Mouse (Mus musculus) heart, embryonic 14.5 days (tissue): ENCODE measurements at regions not wholly inside any gene's neighbourhood (a gene's known extent, or its start where the extent isn't known, plus 50 kb on each side); places are given as distances from the start of the nearest gene placed in this dataset.

Experiments
- ATAC-seq: fragments of 200-750 bp; cut with Nextera tagmentation; 2 replicates; pipeline ENCODE4 v1.8.0; 2017; ENCODE audit warnings: low read depth, moderate TSS enrichment; ENCODE audit not compliant: insufficient number of reproducible peaks, insufficient read depth, low FRiP score
- H3K27ac ChIP-seq, 2 experiments: fragments of 200-500 bp in 1 of 2; fragments of 300-500 bp in 1 of 2; sonication (generic) in 1 of 2; replicated peaks in 1 of 2; 2 replicates each; pipeline ENCODE4 v1.5.1; 2012 to 2014; ENCODE audit warnings: low read depth in 2 of 2, low read length in 2 of 2, control low read depth in 1 of 2, mild to moderate bottlenecking in 1 of 2, mixed read lengths in 1 of 2; ENCODE audit not compliant: control insufficient read depth in 1 of 2, insufficient read depth in 1 of 2
- H3K27me3 ChIP-seq: fragments of 300-500 bp; sonication (generic); 2 replicates; pipeline ENCODE4 v1.6.1; 2014; ENCODE audit warnings: mild to moderate bottlenecking, low read length, control low read depth; ENCODE audit not compliant: control insufficient read depth, insufficient read depth
- H3K36me3 ChIP-seq: fragments of 300-500 bp; sonication (generic); 2 replicates; pipeline ENCODE4 v1.6.1; 2014; ENCODE audit warnings: mild to moderate bottlenecking, control low read depth, low read length, mixed read lengths; ENCODE audit not compliant: control insufficient read depth, insufficient read depth
- H3K4me1 ChIP-seq, 2 experiments: fragments of 200-500 bp in 1 of 2; fragments of 300-500 bp in 1 of 2; sonication (generic) in 1 of 2; 2 replicates each; pipeline ENCODE4 v1.6.1; 2012 to 2014; ENCODE audit warnings: low read length in 2 of 2, control low read depth in 1 of 2, mixed read lengths in 1 of 2; ENCODE audit not compliant: control insufficient read depth in 2 of 2, insufficient read depth in 2 of 2
- H3K4me2 ChIP-seq: fragments of 300-500 bp; sonication (generic); 2 replicates; pipeline ENCODE4 v1.6.1; 2014; ENCODE audit warnings: mild to moderate bottlenecking, low read length
- H3K4me3 ChIP-seq, 2 experiments: fragments of 200-500 bp in 1 of 2; fragments of 300-500 bp in 1 of 2; sonication (generic) in 1 of 2; 2 replicates each; pipeline ENCODE4 v1.5.1; 2012 to 2014; ENCODE audit warnings: low read length in 2 of 2, mild to moderate bottlenecking in 2 of 2, control low read depth in 1 of 2, low read depth in 1 of 2, moderate library complexity in 1 of 2; ENCODE audit not compliant: control insufficient read depth in 1 of 2, insufficient read depth in 1 of 2
- H3K9ac ChIP-seq: fragments of 300-500 bp; sonication (generic); 2 replicates; pipeline ENCODE4 v1.6.1; 2014; ENCODE audit warnings: mild to moderate bottlenecking, low read length
- H3K9me3 ChIP-seq: fragments of 300-500 bp; sonication (generic); 2 replicates; pipeline ENCODE4 v1.6.1; 2016; ENCODE audit warnings: low read length, control low read depth; ENCODE audit not compliant: control insufficient read depth
- WGBS: fragments of 180-500 bp; shearing (Covaris S2); extraction: QIAGEN DNeasy Blood & Tissue Kit; methylation state at CpG from one replicate; pipeline ENCODE4 v1.1.7; 2014; 5-methylcytosine and 5-hydroxymethylcytosine counted together

- 92% methylated on average over 4 of the region's 4 CpGs for WGBS
- no peak overlapping the region for H3K4me3 ChIP-seq
- no peaks in the 10 kb centered on the region for H3K36me3 ChIP-seq
- no peaks in the 10 kb centered on the region for H3K27me3 ChIP-seq
- H3K27ac ChIP-seq: no peak overlapping the region
- no peak for ATAC-seq
- no peak overlapping the region for H3K9ac ChIP-seq
- no peaks in the 10 kb centered on the region for H3K9me3 ChIP-seq
- no peak overlapping the region for H3K4me2 ChIP-seq
- no peaks in the 10 kb centered on the region for H3K4me1 ChIP-seq
Observed at GRCm38 (mm10) chr3:128280626-128281025, 384.5 kb upstream of the Fam241a start.

- no peak overlapping the region for H3K27ac ChIP-seq
- ATAC-seq: no peak
Observed at GRCm38 (mm10) chr3:128270576-128270975, 374.5 kb upstream of the Fam241a start.

GRCm38 (mm10) chr3:128261208-128261607 is 365.1 kb upstream of the Fam241a start:
- Histone ChIP-seq H3K4me2 (no peak overlapping the region), H3K4me1 (no peaks in the 10 kb centered on the region), H3K27ac (no peak overlapping the region), H3K36me3 (no peaks in the 10 kb centered on the region), H3K4me3 (no peak overlapping the region), H3K9me3 (no peaks in the 10 kb centered on the region), H3K27me3 (no peaks in the 10 kb centered on the region), H3K9ac (no peak overlapping the region)
- WGBS: 40% methylated on average over 2 of the region's 2 CpGs
- ATAC-seq: no peak

More at GRCm38 (mm10) chr3:128270576-128270975, 374.5 kb upstream of the Fam241a start:
- 17% methylated on average over 6 of the region's 6 CpGs for WGBS
- Histone ChIP-seq H3K9me3 (no peaks in the 10 kb centered on the region), H3K9ac (no peak overlapping the region), H3K4me3 (no peak overlapping the region), H3K36me3 (no peaks in the 10 kb centered on the region), H3K4me2 (no peak overlapping the region), H3K27me3 (no peaks in the 10 kb centered on the region), H3K4me1 (0 out of 4 replicates have a peak, but pooled peaks cover 0 to 4% of the 10 kb centered on the region in 2 experiments)

GRCm38 (mm10) chr3:128247816-128248215 is 351.7 kb upstream of the Fam241a start:
- no peaks in the 10 kb centered on the region for H3K4me1 ChIP-seq
- peaks cover 8% of the 10 kb centered on the region for H3K27me3 ChIP-seq
- no peak overlapping the region for H3K4me2 ChIP-seq
- H3K9ac ChIP-seq: no peak overlapping the region
- 77% methylated on average over 2 of the region's 2 CpGs for WGBS
- H3K4me3 ChIP-seq: no peak overlapping the region
- H3K36me3 ChIP-seq: no peaks in the 10 kb centered on the region
- no peak for ATAC-seq
- no peak overlapping the region for H3K27ac ChIP-seq
- no peaks in the 10 kb centered on the region for H3K9me3 ChIP-seq

- H3K36me3 ChIP-seq: no peaks in the 10 kb centered on the region
- WGBS: 3% methylated on average over 7 of the region's 7 CpGs
- H3K4me1 ChIP-seq: peaks cover 2 to 14% of the 10 kb centered on the region in 2 experiments
- H3K27ac ChIP-seq: no peak overlapping the region
- no peak overlapping the region for H3K9ac ChIP-seq
- no peak overlapping the region for H3K4me3 ChIP-seq
- peak; percentile 69; the same call in 1 of the 2 replicates for ATAC-seq
- no peaks in the 10 kb centered on the region for H3K9me3 ChIP-seq
- H3K4me2 ChIP-seq: peak overlapping the region; percentile 31
- H3K27me3 ChIP-seq: peaks cover 26% of the 10 kb centered on the region
Observed at GRCm38 (mm10) chr3:128239813-128240421, 343.8 kb upstream of the Fam241a start.

GRCm38 (mm10) chr3:128230390-128230789 is 334.3 kb upstream of the Fam241a start:
- no peaks in the 10 kb centered on the region for H3K36me3 ChIP-seq
- H3K27ac ChIP-seq: no peak overlapping the region
- H3K4me1 ChIP-seq: no peaks in the 10 kb centered on the region; a peak in 1 of 4 replicates
- WGBS: 64% methylated on average over 5 of the region's 5 CpGs
- H3K27me3 ChIP-seq: peaks cover 16% of the 10 kb centered on the region; the same call in 1 of the 2 replicates
- no peaks in the 10 kb centered on the region for H3K9me3 ChIP-seq
- ATAC-seq: no peak
- H3K4me2 ChIP-seq: no peak overlapping the region
- H3K4me3 ChIP-seq: no peak overlapping the region
- no peak overlapping the region for H3K9ac ChIP-seq

GRCm38 (mm10) chr3:128226930-128227585 is 330.9 kb upstream of the Fam241a start:
- H3K9me3 ChIP-seq: no peaks in the 10 kb centered on the region
- no peak overlapping the region for H3K9ac ChIP-seq
- H3K4me2 ChIP-seq: no peak overlapping the region
- no peaks in the 10 kb centered on the region; a peak in 1 of 4 replicates for H3K4me1 ChIP-seq
- peaks cover 16% of the 10 kb centered on the region; the same call in 1 of the 2 replicates for H3K27me3 ChIP-seq
- H3K4me3 ChIP-seq: no peak overlapping the region
- no peak overlapping the region for H3K27ac ChIP-seq
- H3K36me3 ChIP-seq: no peaks in the 10 kb centered on the region
- no peak for ATAC-seq
- 48% methylated on average over 6 of the region's 6 CpGs for WGBS
